Mouse (Mus musculus) testis, adult 2 months (tissue): Measurements from ENCODE around the gene Gtf2ird1. TPM values are rescaled to one million over a fixed set of nuclear protein-coding genes. Genes with fewer than 3 reads are reported as not detected.

Experiments
- H3K27ac ChIP-seq: fragments of 200-500 bp; 2 replicates; pipeline ENCODE4 v1.5.1; 2012; ENCODE audit warnings: low read depth, low read length; ENCODE audit not compliant: control insufficient read depth, insufficient read depth
- H3K27me3 ChIP-seq: fragments of 200-500 bp; 2 replicates; pipeline ENCODE4 v1.6.1; 2012; ENCODE audit warnings: mild to moderate bottlenecking, low read length, moderate library complexity; ENCODE audit not compliant: control insufficient read depth, insufficient read depth
- H3K36me3 ChIP-seq: fragments of 200-500 bp; 2 replicates; pipeline ENCODE4 v1.6.1; 2012; ENCODE audit warnings: mild to moderate bottlenecking, low read length; ENCODE audit not compliant: control insufficient read depth, insufficient read depth
- H3K4me1 ChIP-seq: fragments of 200-500 bp; 2 replicates; pipeline ENCODE4 v1.6.1; 2012; ENCODE audit warnings: low read length; ENCODE audit not compliant: control insufficient read depth, insufficient read depth
- H3K4me3 ChIP-seq: fragments of 200-500 bp; 2 replicates; pipeline ENCODE4 v1.5.1; 2012; ENCODE audit warnings: low read depth, mild to moderate bottlenecking, low read length, moderate library complexity, mixed read lengths; ENCODE audit not compliant: control insufficient read depth
- CTCF ChIP-seq: fragments of 200-500 bp; IDR thresholded peaks from 2 replicates; pipeline ENCODE4 v1.5.1; 2012; ENCODE audit warnings: low read depth, mild to moderate bottlenecking, inconsistent platforms, low read length, moderate library complexity; ENCODE audit not compliant: control insufficient read depth, insufficient read depth, insufficient replicate concordance
- POLR2A ChIP-seq: fragments of 200-500 bp; IDR thresholded peaks from 2 replicates; pipeline ENCODE4 v1.6.1; 2012; ENCODE audit warnings: low read depth, mild to moderate bottlenecking, inconsistent platforms, low read length, moderate library complexity; ENCODE audit not compliant: control insufficient read depth
- polyA plus RNA-seq: library from polyadenylated mRNA; depleted of rRNA; stranded (reverse); fragments of >200 nt; gene quantifications from 2 replicates; pipeline ENCODE4 v1.2.3, GENCODE M21; 2012

The Gtf2ird1 gene
- polyA plus RNA-seq, 1 experiment, result 29.1 TPM

DNA sequence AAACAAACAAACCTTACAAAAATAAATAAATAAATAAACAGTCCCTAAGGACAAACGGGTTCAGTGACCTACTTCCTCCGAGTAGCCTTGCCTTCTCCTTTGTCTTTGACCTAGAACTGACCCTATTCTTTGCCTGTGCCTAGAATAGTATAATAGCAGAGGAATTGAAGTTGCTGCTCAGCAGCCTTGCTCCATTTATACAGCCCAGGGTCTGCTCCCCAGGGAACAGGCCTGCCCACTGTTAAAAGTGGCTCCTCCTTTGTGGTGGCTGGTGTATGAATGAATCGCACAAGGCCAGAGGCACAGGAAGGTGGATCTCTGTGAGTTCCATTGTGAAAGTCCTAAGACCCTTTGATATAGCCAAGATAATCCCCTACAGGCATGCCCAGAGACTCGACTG is 127.2 kb downstream of the Gtf2ird1 start:
- H3K4me1 ChIP-seq, result no peaks in the 10 kb centered on the region
- TF ChIP-seq CTCF, result no peak
- no peak overlapping the region for H3K27ac ChIP-seq
- no peaks in the 10 kb centered on the region for H3K27me3 ChIP-seq
- H3K36me3 ChIP-seq, result no peaks in the 10 kb centered on the region
- H3K4me3 ChIP-seq, result no peak overlapping the region

- no peak for TF ChIP-seq POLR2A
- no peak for TF ChIP-seq CTCF
- Histone ChIP-seq H3K36me3 (no peaks in the 10 kb centered on the region), H3K27me3 (no peaks in the 10 kb centered on the region), H3K4me3 (no peak overlapping the region), H3K4me1 (no peaks in the 10 kb centered on the region), H3K27ac (no peak overlapping the region)
These were observed 128.0 kb downstream of the Gtf2ird1 start for GRCm38 (mm10) chr5:134328482-134329001.

- H3K4me3 ChIP-seq, result no peak overlapping the region
These were observed 130.5 kb downstream of the Gtf2ird1 start for GRCm38 (mm10) chr5:134325856-134326566.

GRCm38 (mm10) chr5:134323869-134324268 is 132.6 kb downstream of the Gtf2ird1 start:
- TF ChIP-seq POLR2A, result no peak
- no peak for TF ChIP-seq CTCF
- Histone ChIP-seq H3K27ac (no peak overlapping the region), H3K4me1 (no peaks in the 10 kb centered on the region), H3K27me3 (no peaks in the 10 kb centered on the region), H3K4me3 (no peak overlapping the region), H3K36me3 (no peaks in the 10 kb centered on the region)

More at GRCm38 (mm10) chr5:134325856-134326566, 130.5 kb downstream of the Gtf2ird1 start:
- H3K27me3 ChIP-seq, result no peaks in the 10 kb centered on the region
- TF ChIP-seq POLR2A, result no peak
- no peak for TF ChIP-seq CTCF
- no peaks in the 10 kb centered on the region for H3K4me1 ChIP-seq
- no peaks in the 10 kb centered on the region for H3K36me3 ChIP-seq
- H3K27ac ChIP-seq, result no peak overlapping the region

- H3K4me1 ChIP-seq, result no peaks in the 10 kb centered on the region
- H3K27ac ChIP-seq, result no peak overlapping the region
- H3K27me3 ChIP-seq, result no peaks in the 10 kb centered on the region
- TF ChIP-seq POLR2A, result no peak
- no peak for TF ChIP-seq CTCF
- no peak overlapping the region; the same call in 1 of the 2 replicates for H3K4me3 ChIP-seq
- no peaks in the 10 kb centered on the region for H3K36me3 ChIP-seq
These were observed 133.2 kb downstream of the Gtf2ird1 start for GRCm38 (mm10) chr5:134323311-134323710.

GRCm38 (mm10) chr5:134322355-134322754 is 134.2 kb downstream of the Gtf2ird1 start:
- TF ChIP-seq CTCF (no peak), POLR2A (no peak)
- Histone ChIP-seq H3K4me3 (no peak overlapping the region), H3K4me1 (no peaks in the 10 kb centered on the region), H3K27me3 (no peaks in the 10 kb centered on the region), H3K27ac (no peak overlapping the region), H3K36me3 (no peaks in the 10 kb centered on the region)

GRCm38 (mm10) chr5:134321699-134322098 is 134.8 kb downstream of the Gtf2ird1 start:
- Histone ChIP-seq H3K4me1 (no peaks in the 10 kb centered on the region), H3K27ac (no peak overlapping the region), H3K27me3 (no peaks in the 10 kb centered on the region), H3K36me3 (no peaks in the 10 kb centered on the region), H3K4me3 (no peak overlapping the region)
- TF ChIP-seq CTCF (no peak), POLR2A (no peak)
